Mouse (Mus musculus) intestine, embryonic 14.5 days (tissue): ENCODE data around the gene Tut7. TPM values are rescaled to one million over a fixed set of nuclear protein-coding genes. Genes with fewer than 3 reads are reported as not detected.

Source experiments
- ATAC-seq: fragments of 200-750 bp; cut with Nextera tagmentation; replicated peaks from 2 replicates; pipeline ENCODE4 v1.8.0; 2017; ENCODE audit warnings: low read depth, moderate number of reproducible peaks, moderate TSS enrichment, moderate library complexity; ENCODE audit not compliant: low FRiP score, low TSS enrichment
- DNase-seq: peaks from one replicate; pipeline ENCODE4 v3.0.0-alpha.2; 2018; ENCODE audit warnings: low spot score
- H3K27ac ChIP-seq: fragments of 300-500 bp; sonication (generic); 2 replicates; pipeline ENCODE4 v1.5.1; 2014; ENCODE audit warnings: low read depth, mild to moderate bottlenecking, control low read depth
- H3K27me3 ChIP-seq: fragments of 300-500 bp; sonication (generic); replicated peaks from 2 replicates; pipeline ENCODE4 v1.6.1; 2014; ENCODE audit warnings: low read length, control low read depth; ENCODE audit not compliant: control insufficient read depth, insufficient read depth
- H3K36me3 ChIP-seq: fragments of 300-500 bp; sonication (generic); 2 replicates; pipeline ENCODE4 v1.6.1; 2014; ENCODE audit warnings: low read length, control low read depth; ENCODE audit not compliant: control insufficient read depth, insufficient read depth
- H3K4me1 ChIP-seq: fragments of 300-500 bp; sonication (generic); replicated peaks from 2 replicates; pipeline ENCODE4 v1.6.1; 2014; ENCODE audit warnings: low read length, control low read depth, mixed read lengths; ENCODE audit not compliant: control insufficient read depth, insufficient read depth
- H3K4me2 ChIP-seq: fragments of 300-500 bp; sonication (generic); 2 replicates; pipeline ENCODE4 v1.6.1; 2014; ENCODE audit warnings: low read length
- H3K4me3 ChIP-seq: fragments of 300-500 bp; sonication (generic); 2 replicates; pipeline ENCODE4 v1.5.1; 2014; ENCODE audit warnings: low read depth, low read length, control low read depth, mixed read lengths
- H3K9ac ChIP-seq: fragments of 300-500 bp; sonication (generic); 2 replicates; pipeline ENCODE4 v1.6.1; 2014; ENCODE audit warnings: mild to moderate bottlenecking, low read length
- H3K9me3 ChIP-seq: fragments of 300-500 bp; sonication (generic); 2 replicates; pipeline ENCODE4 v1.6.1; 2016; ENCODE audit warnings: low read length, control low read depth; ENCODE audit not compliant: control insufficient read depth
- WGBS: fragments of 180-500 bp; shearing (Covaris S2); extraction: QIAGEN DNeasy Blood & Tissue Kit; methylation state at CpG from one replicate; pipeline ENCODE4 v1.1.7; 2014; 5-methylcytosine and 5-hydroxymethylcytosine counted together
- polyA plus RNA-seq: library from polyadenylated mRNA; unstranded; fragments of >200 nt; fragmentation: Nextera tagmentation; extraction: Ambion mirVana; gene quantifications from 2 replicates; pipeline ENCODE4 v1.2.1, GENCODE M21; 2014

Gene Tut7
- polyA plus RNA-seq, 1 experiment from 2014 or later: 40.8 TPM

DNA sequence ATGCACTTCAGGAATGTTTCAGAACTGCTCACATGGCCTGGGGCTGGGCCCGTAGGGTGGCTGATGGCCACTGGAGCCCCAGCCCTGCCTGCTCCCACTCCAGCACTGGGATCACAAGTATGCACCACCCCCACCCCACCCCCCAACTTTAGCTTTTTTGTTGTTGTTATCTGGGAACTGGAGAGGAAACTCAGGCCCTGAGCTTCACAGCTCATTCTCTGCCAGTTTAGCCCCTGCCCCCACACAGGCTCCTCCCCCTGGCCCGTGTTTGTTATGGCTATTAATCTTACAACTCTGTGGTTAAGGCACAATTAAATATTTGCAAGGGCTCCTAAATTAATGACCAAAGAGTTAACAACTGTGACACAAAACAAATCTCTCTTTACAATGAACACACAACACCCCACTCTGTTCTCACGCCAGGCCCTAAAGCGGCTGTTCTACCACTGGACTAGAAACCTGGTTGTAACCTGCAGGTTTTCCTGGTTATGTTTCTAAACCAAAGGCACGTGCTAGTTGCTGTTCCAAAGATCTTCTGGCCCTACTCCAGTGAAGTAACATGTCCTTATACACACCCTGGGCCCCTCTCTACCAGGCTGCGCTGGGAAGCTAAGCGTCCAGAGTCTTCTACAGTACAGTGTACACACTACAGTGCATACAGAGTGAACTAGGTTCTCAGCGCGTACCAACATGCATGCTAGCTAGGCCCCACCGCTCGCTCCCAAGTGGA, 56.0 kb downstream of the Tut7 start:
- Histone ChIP-seq H3K9ac (no peak overlapping the region), H3K4me2 (peak overlapping the region; percentile 55), H3K27me3 (no peaks in the 10 kb centered on the region), H3K4me3 (no peak overlapping the region), H3K4me1 (peaks cover 42% of the 10 kb centered on the region), H3K27ac (no peak overlapping the region), H3K36me3 (peaks cover 14% of the 10 kb centered on the region), H3K9me3 (no peaks in the 10 kb centered on the region)
- ATAC-seq: no peak
- WGBS: 55% methylated on average over 11 of the region's 11 CpGs
- no peak for DNase-seq

DNA sequence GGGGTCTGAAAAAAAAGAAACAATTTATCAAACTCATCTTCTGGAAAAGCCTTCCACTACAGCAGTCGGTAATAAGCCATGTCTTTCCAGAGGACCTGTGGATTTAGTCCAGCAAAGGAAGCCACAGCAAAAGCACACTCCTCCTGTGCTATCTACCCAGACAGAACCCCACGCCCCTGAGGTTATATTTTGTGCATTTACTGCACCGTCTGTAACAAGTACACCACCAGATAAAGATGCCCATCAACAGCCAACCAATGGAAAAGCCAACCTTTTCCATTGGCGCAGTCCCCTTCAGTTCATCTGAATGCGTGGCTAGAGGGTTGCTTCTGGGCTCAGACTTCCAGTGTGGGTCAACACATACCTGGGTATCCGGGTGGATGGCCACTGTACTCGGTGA, 60.2 kb downstream of the Tut7 start:
- Histone ChIP-seq H3K9me3 (no peaks in the 10 kb centered on the region), H3K27ac (no peak overlapping the region), H3K4me3 (no peak overlapping the region), H3K4me1 (peaks cover 20% of the 10 kb centered on the region), H3K36me3 (peaks cover 46% of the 10 kb centered on the region), H3K27me3 (no peaks in the 10 kb centered on the region), H3K4me2 (no peak overlapping the region), H3K9ac (no peak overlapping the region)
- ATAC-seq: no peak
- WGBS: 92% methylated on average over 7 of the region's 7 CpGs
- DNase-seq: no peak

DNA sequence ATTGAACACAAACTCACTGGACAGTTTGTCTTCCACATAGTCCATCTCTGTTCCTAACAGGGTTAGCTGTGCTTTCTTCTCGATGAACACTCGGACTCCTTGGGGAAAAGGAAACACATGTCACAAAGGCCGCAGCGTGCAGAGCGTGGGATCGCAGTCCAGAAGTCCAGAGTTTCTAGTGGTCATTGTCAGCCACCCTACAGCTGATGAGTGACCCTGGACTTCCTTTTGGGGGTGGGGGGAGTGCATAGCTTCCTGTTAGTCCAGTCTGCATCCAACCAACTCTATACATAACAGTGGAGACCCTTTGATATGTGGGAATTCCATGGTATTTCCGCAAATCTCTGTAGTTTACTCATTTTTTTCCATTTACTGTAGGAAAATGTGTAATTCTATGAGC, 66.0 kb downstream of the Tut7 start:
- Histone ChIP-seq H3K4me2 (no peak overlapping the region), H3K4me3 (no peak overlapping the region), H3K36me3 (peaks cover 56% of the 10 kb centered on the region), H3K4me1 (no peaks in the 10 kb centered on the region), H3K9me3 (no peaks in the 10 kb centered on the region), H3K9ac (no peak overlapping the region), H3K27ac (no peak overlapping the region), H3K27me3 (no peaks in the 10 kb centered on the region)
- DNase-seq (no peak), ATAC-seq (no peak)
- 94% methylated on average over 7 of the region's 7 CpGs for WGBS

DNA sequence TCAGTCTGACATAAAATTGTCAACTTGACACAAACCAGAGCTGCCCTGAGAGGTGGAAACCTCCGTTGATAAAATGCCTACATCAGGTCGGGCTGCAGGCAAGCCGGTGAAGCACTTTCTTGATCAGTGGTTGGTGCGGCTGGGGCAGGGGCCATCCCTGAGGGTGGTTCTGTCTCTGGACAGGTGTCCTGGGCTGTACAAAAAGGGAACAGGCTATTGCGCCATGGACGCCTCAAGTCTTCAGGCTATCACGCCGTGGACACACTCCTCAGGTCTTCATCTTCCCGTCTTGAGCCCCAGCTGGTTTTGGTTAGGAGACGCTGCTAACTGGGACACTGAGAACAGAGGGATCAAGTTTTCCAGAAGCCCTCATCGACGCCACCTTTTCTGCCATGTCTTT, 72.6 kb downstream of the Tut7 start:
- WGBS: 53% methylated on average over 12 of the region's 12 CpGs
- Histone ChIP-seq H3K4me2 (no peak overlapping the region), H3K27me3 (no peaks in the 10 kb centered on the region), H3K9me3 (no peaks in the 10 kb centered on the region), H3K4me1 (no peaks in the 10 kb centered on the region), H3K36me3 (peaks cover 11% of the 10 kb centered on the region), H3K9ac (no peak overlapping the region), H3K4me3 (no peak overlapping the region), H3K27ac (no peak overlapping the region)
- ATAC-seq (no peak), DNase-seq (no peak)

GRCm38 (mm10) chr13:59746711-59747110, 76.2 kb downstream of the Tut7 start, which contains the start of gene 1700014D04Rik:
Gene 1700014D04Rik, minus strand, starts transcription at chr13:59746752.
- no peak for ATAC-seq
- H3K36me3 ChIP-seq: no peaks in the 10 kb centered on the region

GRCm38 (mm10) chr13:59746164-59746563, 76.8 kb downstream of the Tut7 start:
- Histone ChIP-seq H3K27me3 (no peaks in the 10 kb centered on the region), H3K4me2 (no peak overlapping the region), H3K9me3 (no peaks in the 10 kb centered on the region), H3K9ac (no peak overlapping the region), H3K4me1 (no peaks in the 10 kb centered on the region), H3K4me3 (no peak overlapping the region), H3K36me3 (no peaks in the 10 kb centered on the region), H3K27ac (no peak overlapping the region)
- WGBS: 65% methylated on average over 6 of the region's 6 CpGs
- ATAC-seq (no peak), DNase-seq (peak; percentile 71)

More at GRCm38 (mm10) chr13:59746711-59747110, 76.2 kb downstream of the Tut7 start, which contains the start of gene 1700014D04Rik:
- H3K27ac ChIP-seq: no peak within 1 kb of the TSS
- H3K4me3 ChIP-seq: no peak within 1 kb of the TSS
- WGBS: 82% methylated on average over 9 of the region's 9 CpGs
- no peak within 1 kb of the TSS for H3K4me2 ChIP-seq
- no peaks in the 10 kb centered on the region for H3K9me3 ChIP-seq
- no peaks in the 10 kb centered on the region for H3K4me1 ChIP-seq
- no peak within 1 kb of the TSS for H3K9ac ChIP-seq
- no peaks in the 10 kb centered on the region for H3K27me3 ChIP-seq
- no peak for DNase-seq

DNA sequence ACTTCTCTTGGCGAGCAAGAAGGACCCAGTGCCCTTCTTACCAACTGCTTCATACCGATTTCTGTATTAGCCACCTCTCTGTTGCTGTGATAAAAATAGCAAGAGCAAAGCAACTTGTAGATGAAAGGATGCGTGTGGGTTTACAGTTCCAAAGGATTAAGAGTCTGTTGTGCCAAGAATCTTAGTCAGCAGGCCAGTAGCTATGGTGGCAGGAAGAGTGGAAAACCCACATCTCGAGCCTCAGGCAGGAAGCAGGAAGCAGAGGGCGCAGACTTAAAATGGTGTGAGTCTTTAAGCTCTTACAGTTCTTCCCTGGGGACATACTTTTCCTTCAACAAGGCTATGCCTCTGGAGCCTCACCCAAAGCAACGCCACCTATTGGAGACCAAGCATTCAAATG, 77.5 kb downstream of the Tut7 start:
- H3K27ac ChIP-seq: no peak overlapping the region
- no peaks in the 10 kb centered on the region for H3K27me3 ChIP-seq
- ATAC-seq (no peak), DNase-seq (no peak)
- 77% methylated on average over 6 of the region's 6 CpGs for WGBS
- H3K9ac ChIP-seq: no peak overlapping the region
- no peaks in the 10 kb centered on the region for H3K9me3 ChIP-seq
- no peak overlapping the region for H3K4me3 ChIP-seq
- no peaks in the 10 kb centered on the region for H3K4me1 ChIP-seq
- H3K36me3 ChIP-seq: no peaks in the 10 kb centered on the region
- H3K4me2 ChIP-seq: no peak overlapping the region

GRCm38 (mm10) chr13:59741697-59742096, 81.2 kb downstream of the Tut7 start:
- DNase-seq (no peak), ATAC-seq (no peak)
- Histone ChIP-seq H3K4me1 (no peaks in the 10 kb centered on the region), H3K9me3 (no peaks in the 10 kb centered on the region), H3K36me3 (no peaks in the 10 kb centered on the region), H3K27me3 (no peaks in the 10 kb centered on the region), H3K4me3 (no peak overlapping the region), H3K9ac (no peak overlapping the region), H3K27ac (no peak overlapping the region), H3K4me2 (no peak overlapping the region)
- WGBS: 78% methylated on average over 10 of the region's 10 CpGs

- no peaks in the 10 kb centered on the region for H3K9me3 ChIP-seq
- ATAC-seq (no peak), DNase-seq (no peak)
- no peaks in the 10 kb centered on the region for H3K27me3 ChIP-seq
- no peak overlapping the region for H3K4me2 ChIP-seq
- no peaks in the 10 kb centered on the region for H3K36me3 ChIP-seq
- no peak overlapping the region for H3K9ac ChIP-seq
- H3K27ac ChIP-seq: no peak overlapping the region
- H3K4me1 ChIP-seq: no peaks in the 10 kb centered on the region
- 86% methylated on average over 11 of the region's 11 CpGs for WGBS
- H3K4me3 ChIP-seq: no peak overlapping the region
These were observed 81.9 kb downstream of the Tut7 start for GRCm38 (mm10) chr13:59741096-59741495.
